In the genomic region with DNA sequence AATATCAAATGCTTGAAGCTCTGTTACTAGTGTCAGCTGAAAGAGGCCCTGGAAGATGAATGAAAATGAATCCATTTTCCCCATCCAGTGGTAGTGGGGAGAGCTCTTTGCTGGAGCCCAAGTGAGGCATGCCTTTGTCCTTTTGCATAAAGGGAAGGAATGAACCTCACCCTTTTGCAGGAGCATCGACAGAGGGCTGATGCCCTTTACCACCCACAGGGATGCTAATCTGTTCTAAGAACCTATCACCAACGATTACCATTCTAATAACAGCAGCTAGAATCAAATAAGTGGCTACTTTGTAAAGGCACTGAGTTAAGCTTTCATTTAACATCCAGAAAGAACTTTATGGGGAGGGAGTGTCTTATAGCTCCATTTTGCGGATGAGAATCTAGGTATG, we compare ENCODE assay signal across 18 mouse cellular contexts.
A peak's percentile ranks its signal among the peaks of the same experiment; 100 is the strongest.
DNase-seq lines count a peak whose midpoint lies in the region; ATAC-seq and TF ChIP-seq lines count a peak whose summit lies in the region.
"Had no signal": no experiment of that assay in that cellular context is flagged by ENCODE, and none has a peak within 500 bp of the region (broad histone marks: within the 10 kb centered on the region; RNA-seq: fewer than 3 reads in every experiment).

No protein-coding gene starts in this region.

- TF ChIP-seq EP300 in liver, postnatal 0 days (IDR thresholded peaks at IDR 0.05; ENCODE audit: low read depth), result no peak

- no peak for TF ChIP-seq CTCF in forebrain, postnatal 0 days (IDR thresholded peaks at IDR 0.05; ENCODE audit: low read depth)
- no peak for TF ChIP-seq CTCF in midbrain, postnatal 0 days (IDR thresholded peaks at IDR 0.05)
- no peak for TF ChIP-seq CTCF in liver, postnatal 0 days (IDR thresholded peaks at IDR 0.05; ENCODE audit: low read depth)

- WGBS in forebrain, embryonic 10.5 days, result 27% methylated on average over 3 of the region's 3 CpGs
- WGBS in forebrain, postnatal 0 days, result 15% methylated on average over 3 of the region's 3 CpGs
- WGBS in midbrain, embryonic 13.5 days, result 19% methylated on average over 3 of the region's 3 CpGs
- 29% methylated on average over 3 of the region's 3 CpGs for WGBS in midbrain, postnatal 0 days
- WGBS in forebrain, embryonic 15.5 days, result 15% methylated on average over 3 of the region's 3 CpGs
- 42% methylated on average over 3 of the region's 3 CpGs for WGBS in liver, postnatal 0 days (ENCODE audit: insufficient replicate concordance)

- no peak for DNase-seq in forebrain, embryonic 10.5 days (ENCODE audit: extremely low spot score, low spot score)
- DNase-seq in forebrain, postnatal 0 days, result no peak
- DNase-seq in midbrain, postnatal 0 days (ENCODE audit: low spot score), result no peak
- DNase-seq in kidney, postnatal 10 days, result no peak
- no peak for DNase-seq in Muller cell, postnatal 12 days (ENCODE audit: inconsistent ontology term)
- DNase-seq in liver, postnatal 0 days, result no peak
- DNase-seq: adrenal gland, adult 2 months; cerebellum, postnatal 10 days; gastrocnemius, postnatal 36 days; heart, postnatal 4 days; thymus, postnatal 25 days had no signal

- H3K36me3 ChIP-seq in forebrain, embryonic 10.5 days (replicated peaks), result no peaks in the 10 kb centered on the region
- no peaks in the 10 kb centered on the region for H3K36me3 ChIP-seq in forebrain, postnatal 0 days (ENCODE audit: insufficient read depth)
- no peaks in the 10 kb centered on the region for H3K36me3 ChIP-seq in midbrain, embryonic 13.5 days
- H3K36me3 ChIP-seq in midbrain, postnatal 0 days (ENCODE audit: insufficient read depth, low read length), result no peaks in the 10 kb centered on the region
- H3K36me3 ChIP-seq in forebrain, embryonic 15.5 days, result no peaks in the 10 kb centered on the region
- H3K36me3 ChIP-seq in liver, postnatal 0 days (replicated peaks; ENCODE audit: insufficient read depth, low read length), result no peaks in the 10 kb centered on the region
- H3K36me3 ChIP-seq: G1E; heart, embryonic 15.5 days; neural tube, embryonic 12.5 days had no signal

- H3K4me2 ChIP-seq in forebrain, postnatal 0 days (ENCODE audit: low read depth), result no peak overlapping the region
- no peak overlapping the region for H3K4me2 ChIP-seq in midbrain, embryonic 13.5 days (replicated peaks)
- no peak overlapping the region for H3K4me2 ChIP-seq in midbrain, postnatal 0 days (ENCODE audit: low read depth, low read length, poor library complexity, severe bottlenecking)
- no peak overlapping the region for H3K4me2 ChIP-seq in forebrain, embryonic 15.5 days (replicated peaks)
- no peak overlapping the region for H3K4me2 ChIP-seq in liver, postnatal 0 days (ENCODE audit: low read depth, low read length)
- H3K4me2 ChIP-seq: heart, embryonic 15.5 days; neural tube, embryonic 12.5 days had no signal

- no peak overlapping the region for H3K4me3 ChIP-seq in forebrain, embryonic 10.5 days
- H3K4me3 ChIP-seq in forebrain, postnatal 0 days (ENCODE audit: low read depth, low read length), result no peak overlapping the region
- no peak overlapping the region for H3K4me3 ChIP-seq in midbrain, embryonic 13.5 days (replicated peaks)
- H3K4me3 ChIP-seq in midbrain, postnatal 0 days (ENCODE audit: low read depth, low read length), result no peak overlapping the region
- no peak overlapping the region for H3K4me3 ChIP-seq in forebrain, embryonic 15.5 days
- no peak overlapping the region for H3K4me3 ChIP-seq in liver, postnatal 0 days (ENCODE audit: low read depth, low read length)
- H3K4me3 ChIP-seq: heart, embryonic 15.5 days; neural tube, embryonic 12.5 days had no signal

- H3K4me1 ChIP-seq in forebrain, embryonic 10.5 days, result peaks cover 31% of the 10 kb centered on the region
- no peaks in the 10 kb centered on the region for H3K4me1 ChIP-seq in forebrain, postnatal 0 days (ENCODE audit: insufficient read depth)
- H3K4me1 ChIP-seq in midbrain, embryonic 13.5 days (replicated peaks), result peaks cover 16% of the 10 kb centered on the region
- H3K4me1 ChIP-seq in midbrain, postnatal 0 days (ENCODE audit: insufficient read depth, low read length), result no peaks in the 10 kb centered on the region
- peaks cover 14% of the 10 kb centered on the region for H3K4me1 ChIP-seq in forebrain, embryonic 15.5 days
- no peaks in the 10 kb centered on the region for H3K4me1 ChIP-seq in liver, postnatal 0 days (ENCODE audit: insufficient read depth)
- H3K4me1 ChIP-seq: heart, embryonic 15.5 days had no signal

- ATAC-seq in forebrain, postnatal 0 days, result no peak
- ATAC-seq in midbrain, embryonic 13.5 days, result no peak
- ATAC-seq in midbrain, postnatal 0 days (ENCODE audit: low FRiP score), result no peak
- no peak for ATAC-seq in forebrain, embryonic 15.5 days (replicated peaks)
- ATAC-seq in liver, postnatal 0 days, result no peak
- ATAC-seq: intestine, postnatal 0 days had no signal

- no peak overlapping the region for H3K9ac ChIP-seq in forebrain, postnatal 0 days
- H3K9ac ChIP-seq in midbrain, embryonic 13.5 days (replicated peaks), result no peak overlapping the region
- no peak overlapping the region for H3K9ac ChIP-seq in midbrain, postnatal 0 days (replicated peaks; ENCODE audit: low read length, poor library complexity, severe bottlenecking)
- H3K9ac ChIP-seq in forebrain, embryonic 15.5 days (replicated peaks), result no peak overlapping the region
- no peak overlapping the region for H3K9ac ChIP-seq in liver, postnatal 0 days (replicated peaks)
- H3K9ac ChIP-seq: heart, embryonic 15.5 days; liver, embryonic 14.5 days; neural tube, embryonic 12.5 days had no signal

- peak overlapping the region; percentile 69 for H3K27ac ChIP-seq in forebrain, embryonic 10.5 days
- H3K27ac ChIP-seq in forebrain, postnatal 0 days (ENCODE audit: low read depth, low read length), result no peak overlapping the region
- peak overlapping the region; percentile 36 for H3K27ac ChIP-seq in midbrain, embryonic 13.5 days
- H3K27ac ChIP-seq in midbrain, postnatal 0 days (ENCODE audit: low read depth, low read length), result no peak overlapping the region
- H3K27ac ChIP-seq in forebrain, embryonic 15.5 days (replicated peaks), result peak overlapping the region; percentile 51; the same call in 1 of the 2 replicates
- no peak overlapping the region for H3K27ac ChIP-seq in liver, postnatal 0 days (ENCODE audit: low read depth)
- H3K27ac ChIP-seq: heart, embryonic 15.5 days; liver, embryonic 14.5 days; neural tube, embryonic 12.5 days had no signal

- 0 out of 2 replicates have a peak, but pooled peaks cover 6% of the 10 kb centered on the region for H3K27me3 ChIP-seq in forebrain, embryonic 10.5 days (ENCODE audit: poor library complexity, severe bottlenecking)
- H3K27me3 ChIP-seq in forebrain, postnatal 0 days (ENCODE audit: insufficient read depth, low read length), result no peaks in the 10 kb centered on the region
- 0 out of 2 replicates have a peak, but pooled peaks cover 3% of the 10 kb centered on the region for H3K27me3 ChIP-seq in midbrain, embryonic 13.5 days
- no peaks in the 10 kb centered on the region for H3K27me3 ChIP-seq in midbrain, postnatal 0 days (ENCODE audit: insufficient read depth, low read length)
- no peaks in the 10 kb centered on the region for H3K27me3 ChIP-seq in forebrain, embryonic 15.5 days
- H3K27me3 ChIP-seq in liver, postnatal 0 days (ENCODE audit: insufficient read depth, low read length), result no peaks in the 10 kb centered on the region
- H3K27me3 ChIP-seq: heart, embryonic 15.5 days; neural tube, embryonic 12.5 days had no signal

- H3K9me3 ChIP-seq in forebrain, embryonic 10.5 days, result no peaks in the 10 kb centered on the region
- H3K9me3 ChIP-seq in forebrain, postnatal 0 days (ENCODE audit: low read length), result no peaks in the 10 kb centered on the region
- H3K9me3 ChIP-seq in midbrain, embryonic 13.5 days, result no peaks in the 10 kb centered on the region
- no peaks in the 10 kb centered on the region for H3K9me3 ChIP-seq in midbrain, postnatal 0 days (ENCODE audit: low read length)
- H3K9me3 ChIP-seq in forebrain, embryonic 15.5 days, result no peaks in the 10 kb centered on the region
- no peaks in the 10 kb centered on the region for H3K9me3 ChIP-seq in liver, postnatal 0 days (ENCODE audit: low read length)
- H3K9me3 ChIP-seq: heart, embryonic 15.5 days; neural tube, embryonic 12.5 days had no signal

Comparison
In these comparisons a context has a peak if more than half of its experiments do, and no peak if none do; other contexts are left out.
1. H3K27ac ChIP-seq: peak in forebrain, embryonic 10.5 days (single experiment), midbrain, embryonic 13.5 days (single experiment) and forebrain, embryonic 15.5 days (single experiment); none in forebrain, postnatal 0 days (single experiment), midbrain, postnatal 0 days (single experiment) and liver, postnatal 0 days (single experiment).